Mouse (Mus musculus) lung, embryonic 16.5 days (tissue): ENCODE results near the gene Zfp36l2. TPM values are rescaled to one million over a fixed set of nuclear protein-coding genes. Genes with fewer than 3 reads are reported as not detected.

Experiments
- ATAC-seq: fragments of 200-750 bp; cut with Nextera tagmentation; 2 replicates; pipeline ENCODE4 v1.8.0; 2017; ENCODE audit warnings: low read depth, mild to moderate bottlenecking, moderate library complexity
- H3K27ac ChIP-seq: fragments of 300-500 bp; sonication (generic); 2 replicates; pipeline ENCODE4 v1.5.1; 2014; ENCODE audit warnings: mild to moderate bottlenecking, control low read depth, low read length
- H3K27me3 ChIP-seq: fragments of 300-500 bp; sonication (generic); 2 replicates; pipeline ENCODE4 v1.6.1; 2014; ENCODE audit warnings: low read depth, low read length, mixed read lengths; ENCODE audit not compliant: control insufficient read depth, insufficient read depth
- H3K36me3 ChIP-seq: fragments of 300-500 bp; sonication (generic); 2 replicates; pipeline ENCODE4 v1.6.1; 2014; ENCODE audit warnings: low read length; ENCODE audit not compliant: control insufficient read depth, insufficient read depth
- H3K4me1 ChIP-seq: fragments of 300-500 bp; sonication (generic); replicated peaks from 2 replicates; pipeline ENCODE4 v1.6.1; 2014; ENCODE audit warnings: low read length, mixed read lengths; ENCODE audit not compliant: control insufficient read depth, insufficient read depth
- H3K4me2 ChIP-seq: fragments of 300-500 bp; sonication (generic); 2 replicates; pipeline ENCODE4 v1.6.1; 2014; ENCODE audit warnings: low read depth, low read length, control low read depth
- H3K4me3 ChIP-seq: fragments of 300-500 bp; sonication (generic); 2 replicates; pipeline ENCODE4 v1.5.1; 2014; ENCODE audit warnings: mild to moderate bottlenecking, low read length, control low read depth
- H3K9ac ChIP-seq: fragments of 300-500 bp; sonication (generic); 2 replicates; pipeline ENCODE4 v1.6.1; 2014; ENCODE audit warnings: low read length, control low read depth
- H3K9me3 ChIP-seq: fragments of 300-500 bp; sonication (generic); 2 replicates; pipeline ENCODE4 v1.6.1; 2016; ENCODE audit warnings: low read length; ENCODE audit not compliant: control insufficient read depth
- WGBS: fragments of 180-500 bp; shearing (Covaris S2); extraction: QIAGEN DNeasy Blood & Tissue Kit; methylation state at CpG from one replicate; pipeline ENCODE4 v1.1.7; 2014; 5-methylcytosine and 5-hydroxymethylcytosine counted together
- polyA plus RNA-seq: library from polyadenylated mRNA; unstranded; fragments of >200 nt; fragmentation: Nextera tagmentation; extraction: Ambion mirVana; gene quantifications from 2 replicates; pipeline ENCODE4 v1.2.1, GENCODE M21; 2015

Gene Zfp36l2
- polyA plus RNA-seq, 1 experiment from 2014 or later = 10.1 TPM

DNA sequence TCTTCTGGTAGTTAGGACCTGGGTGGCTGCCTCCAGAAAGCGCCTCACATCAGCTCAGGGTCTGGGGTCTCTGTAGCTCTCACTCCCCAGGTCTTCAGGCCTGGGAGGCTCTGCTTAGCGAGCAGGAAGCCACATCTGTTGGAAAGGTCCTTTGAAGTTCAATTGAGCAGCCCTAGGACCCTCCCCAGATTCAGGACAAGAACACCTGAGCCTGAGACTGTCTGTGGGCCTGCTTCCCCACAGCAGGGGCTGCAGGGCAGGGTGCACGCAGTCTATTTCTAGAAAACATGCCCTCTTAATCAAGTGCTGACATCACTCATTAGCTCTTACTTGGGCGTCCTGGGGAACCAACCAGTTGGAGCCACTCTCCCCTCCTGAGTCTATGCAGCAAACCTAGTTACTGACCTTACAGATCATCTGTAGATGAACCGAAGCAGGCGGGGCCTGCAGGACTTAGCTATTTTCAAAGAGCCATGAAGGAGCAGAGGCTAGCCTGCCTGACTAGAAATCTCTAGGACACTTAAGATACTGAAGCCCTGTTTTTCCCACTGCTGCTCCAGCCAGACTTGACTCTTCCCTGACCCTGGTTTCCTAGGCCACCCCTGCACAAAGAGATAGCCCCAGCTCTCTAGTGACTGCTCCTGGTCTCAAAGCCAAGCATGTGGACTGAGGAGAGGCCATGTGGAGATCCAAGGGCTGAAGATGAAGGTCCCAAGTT lies 29.8 kb downstream of the Zfp36l2 start:
- Histone ChIP-seq H3K4me3 (no peak overlapping the region), H3K9ac (no peak overlapping the region), H3K27ac (peak overlapping the region; percentile 91), H3K4me1 (peaks cover 36% of the 10 kb centered on the region), H3K36me3 (no peaks in the 10 kb centered on the region), H3K27me3 (no peaks in the 10 kb centered on the region), H3K9me3 (no peaks in the 10 kb centered on the region), H3K4me2 (no peak overlapping the region)
- WGBS = 53% methylated on average over 6 of the region's 6 CpGs
- ATAC-seq = no peak

- peak; percentile 81 for ATAC-seq
- Histone ChIP-seq H3K27ac (peak overlapping the region; percentile 91), H3K27me3 (no peaks in the 10 kb centered on the region), H3K9ac (no peak overlapping the region; the same call in 1 of the 2 replicates), H3K9me3 (no peaks in the 10 kb centered on the region), H3K36me3 (no peaks in the 10 kb centered on the region), H3K4me1 (peaks cover 33% of the 10 kb centered on the region), H3K4me3 (no peak overlapping the region), H3K4me2 (no peak overlapping the region)
- WGBS = 38% methylated on average over 19 of the region's 19 CpGs
Observed at GRCm38 (mm10) chr17:84156748-84157742, 30.7 kb downstream of the Zfp36l2 start.

DNA sequence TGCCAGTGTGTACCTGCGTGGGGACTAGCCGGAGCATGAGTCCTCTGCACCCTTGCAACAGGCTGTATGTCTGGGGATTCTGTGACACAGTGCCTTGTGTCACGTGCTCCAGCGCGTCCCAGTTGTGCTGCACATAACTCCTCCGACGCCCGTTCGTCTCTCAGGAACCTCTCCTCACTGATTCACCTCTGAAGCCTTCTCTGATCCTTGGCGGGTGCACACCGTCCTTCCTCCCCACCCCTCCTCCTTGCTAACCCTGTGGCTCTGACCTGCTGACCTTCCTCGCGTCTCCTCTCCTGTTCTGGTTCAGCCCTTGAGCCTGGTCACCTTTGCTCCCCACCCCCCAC lies 31.5 kb downstream of the Zfp36l2 start:
- H3K27me3 ChIP-seq = no peaks in the 10 kb centered on the region
- H3K4me1 ChIP-seq = peaks cover 24% of the 10 kb centered on the region
- no peak for ATAC-seq
- no peaks in the 10 kb centered on the region for H3K36me3 ChIP-seq
- H3K9ac ChIP-seq = no peak overlapping the region
- no peak overlapping the region for H3K4me3 ChIP-seq
- H3K27ac ChIP-seq = peak overlapping the region; percentile 91
- WGBS = 42% methylated on average over 13 of the region's 13 CpGs
- no peak overlapping the region for H3K4me2 ChIP-seq
- H3K9me3 ChIP-seq = no peaks in the 10 kb centered on the region

GRCm38 (mm10) chr17:84155516-84156226 lies 32.1 kb downstream of the Zfp36l2 start:
- Histone ChIP-seq H3K27ac (peak overlapping the region; percentile 91), H3K36me3 (no peaks in the 10 kb centered on the region), H3K9ac (0 out of 2 replicates have a peak overlapping the region, but pooled peaks have one; percentile 17), H3K4me2 (no peak overlapping the region), H3K4me1 (peaks cover 20% of the 10 kb centered on the region), H3K9me3 (no peaks in the 10 kb centered on the region), H3K27me3 (no peaks in the 10 kb centered on the region), H3K4me3 (no peak overlapping the region)
- 68% methylated on average over 8 of the region's 8 CpGs for WGBS
- no peak for ATAC-seq

DNA sequence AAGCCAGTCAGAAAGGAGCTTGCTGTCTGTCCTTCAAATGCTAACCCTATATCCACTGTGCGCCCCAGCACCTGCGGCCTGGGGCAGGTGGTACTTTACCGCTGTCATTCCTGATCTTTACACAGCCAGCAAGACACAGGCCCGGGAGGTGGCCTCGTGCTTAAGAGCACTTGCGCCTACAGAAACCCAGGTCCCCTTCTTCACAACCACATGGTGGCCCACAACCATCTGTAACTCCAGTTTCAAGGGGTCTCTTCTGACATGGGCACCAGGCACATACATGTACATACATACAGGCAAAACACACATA lies 32.8 kb downstream of the Zfp36l2 start:
- peaks cover 20% of the 10 kb centered on the region for H3K4me1 ChIP-seq
- no peaks in the 10 kb centered on the region for H3K36me3 ChIP-seq
- H3K4me3 ChIP-seq = no peak overlapping the region
- H3K9ac ChIP-seq = no peak overlapping the region
- no peak for ATAC-seq
- H3K4me2 ChIP-seq = no peak overlapping the region
- no peaks in the 10 kb centered on the region for H3K9me3 ChIP-seq
- no peaks in the 10 kb centered on the region for H3K27me3 ChIP-seq
- WGBS = 73% methylated on average over 6 of the region's 6 CpGs
- H3K27ac ChIP-seq = no peak overlapping the region

DNA sequence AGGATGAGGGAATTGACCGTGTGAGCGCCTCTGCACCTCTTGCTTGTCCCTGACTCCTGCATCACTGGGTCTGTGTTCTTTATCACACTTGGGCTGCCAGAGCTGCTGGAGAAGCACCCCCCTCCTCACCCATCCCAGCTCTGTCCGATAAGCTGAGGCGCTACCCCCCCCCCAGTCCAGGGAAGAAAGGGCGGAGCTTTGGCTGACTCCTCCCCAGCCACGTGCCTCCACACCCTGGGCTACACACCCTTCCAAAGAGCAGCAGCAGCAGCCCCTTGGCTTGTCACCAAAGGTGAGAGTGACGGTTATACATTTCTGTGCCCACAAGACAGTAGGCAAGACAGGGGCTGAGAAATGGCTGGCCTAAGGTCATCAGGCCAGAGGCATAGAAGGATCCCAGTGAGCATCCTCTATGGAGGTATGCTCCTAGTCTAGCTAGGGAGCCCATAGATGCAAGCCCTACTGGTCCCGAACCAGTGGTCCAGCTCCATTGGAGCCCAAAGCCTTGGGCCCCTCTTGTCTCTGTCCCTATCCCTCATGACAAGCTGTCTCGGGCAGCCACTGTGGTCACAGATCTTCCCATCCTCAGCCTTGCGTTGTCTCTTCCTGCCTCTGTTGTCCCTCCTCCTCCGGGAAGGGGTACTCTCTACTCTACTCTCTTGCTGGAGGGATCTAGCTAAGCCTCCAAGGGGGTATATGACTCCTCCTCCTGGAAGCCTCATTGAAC lies 33.3 kb downstream of the Zfp36l2 start:
- Histone ChIP-seq H3K27me3 (no peaks in the 10 kb centered on the region), H3K4me2 (no peak overlapping the region), H3K9ac (no peak overlapping the region), H3K9me3 (no peaks in the 10 kb centered on the region), H3K36me3 (no peaks in the 10 kb centered on the region), H3K4me3 (no peak overlapping the region), H3K4me1 (peaks cover 22% of the 10 kb centered on the region), H3K27ac (no peak overlapping the region)
- 73% methylated on average over 11 of the region's 11 CpGs for WGBS
- no peak for ATAC-seq

DNA sequence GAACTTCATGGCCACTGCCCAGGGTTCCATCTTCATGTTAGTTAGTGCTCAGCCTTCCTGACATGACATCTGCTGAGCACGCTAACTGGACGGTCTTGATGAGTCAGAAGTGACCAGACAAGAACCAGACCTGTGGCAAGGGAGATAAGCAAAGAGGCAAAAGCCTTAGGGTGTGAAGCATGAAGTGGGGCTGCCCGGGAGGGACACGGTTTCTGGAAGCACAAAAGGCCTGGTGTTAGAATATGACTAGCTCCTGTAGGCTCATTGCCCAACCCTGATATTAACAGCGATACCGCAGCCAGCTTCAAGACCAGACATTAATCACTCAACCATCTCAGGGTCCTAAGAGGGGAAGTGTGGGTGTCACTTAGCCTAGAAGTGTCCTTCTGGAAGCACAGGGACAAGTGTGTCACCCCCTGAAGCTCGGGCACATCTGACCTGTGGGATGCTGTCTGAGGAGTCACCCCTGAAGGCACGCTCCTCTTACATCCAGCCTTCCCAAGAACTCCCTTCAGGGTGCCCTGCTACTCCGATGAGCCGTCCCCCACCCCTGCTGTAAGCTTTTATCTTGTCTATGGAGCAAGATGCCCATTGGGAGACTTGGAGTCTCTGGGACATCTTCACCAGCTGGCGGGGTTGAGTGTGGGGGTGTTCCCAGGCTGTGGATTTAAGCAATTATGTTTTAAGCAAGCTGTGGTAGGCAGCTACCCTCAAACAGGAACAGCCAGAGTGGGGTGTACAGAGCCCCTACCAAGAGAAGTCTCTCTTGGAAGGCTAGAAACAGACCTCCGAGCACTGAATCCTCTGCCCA lies 34.6 kb downstream of the Zfp36l2 start:
- 76% methylated on average over 12 of the region's 12 CpGs for WGBS
- Histone ChIP-seq H3K4me1 (peaks cover 28% of the 10 kb centered on the region), H3K9me3 (no peaks in the 10 kb centered on the region), H3K36me3 (no peaks in the 10 kb centered on the region), H3K4me3 (no peak overlapping the region), H3K27me3 (no peaks in the 10 kb centered on the region), H3K27ac (no peak overlapping the region), H3K9ac (no peak overlapping the region), H3K4me2 (no peak overlapping the region)
- ATAC-seq = no peak

GRCm38 (mm10) chr17:84152206-84152975 lies 35.4 kb downstream of the Zfp36l2 start:
- ATAC-seq = no peak
- Histone ChIP-seq H3K27me3 (no peaks in the 10 kb centered on the region), H3K9me3 (no peaks in the 10 kb centered on the region), H3K36me3 (no peaks in the 10 kb centered on the region), H3K4me3 (no peak overlapping the region), H3K4me1 (peaks cover 29% of the 10 kb centered on the region), H3K27ac (no peak overlapping the region), H3K9ac (no peak overlapping the region), H3K4me2 (no peak overlapping the region)
- 44% methylated on average over 6 of the region's 6 CpGs for WGBS
